Mouse (Mus musculus): ENCODE results near the gene Kiss1.
A peak's percentile ranks its signal among the peaks of the same experiment; 100 is the strongest.
"Not testable (repeated sequence)": the region's sequence is repeated elsewhere in the genome, so short reads cannot be mapped to it uniquely, and the experiment has no call there.

Kiss1 gene

GRCm38 (mm10) chr1:133323333-133323732, 1.7 kb downstream of the Kiss1 start:
- DNase-seq: no peak

- DNase-seq: no peak
Observed at GRCm38 (mm10) chr1:133325951-133326350, 4.3 kb downstream of the Kiss1 start.

- DNase-seq: no peak
Observed at GRCm38 (mm10) chr1:133327094-133327493, 5.4 kb downstream of the Kiss1 start.

GRCm38 (mm10) chr1:133328299-133328795, 6.7 kb downstream of the Kiss1 start:
- no peak for DNase-seq

- no peak for DNase-seq
Observed at GRCm38 (mm10) chr1:133328896-133329637, 7.4 kb downstream of the Kiss1 start.

GRCm38 (mm10) chr1:133329638-133329964, 7.9 kb downstream of the Kiss1 start:
- no peak for DNase-seq

GRCm38 (mm10) chr1:133331142-133331541, 9.5 kb downstream of the Kiss1 start:
- DNase-seq: no peak

- no peak for DNase-seq
Observed at GRCm38 (mm10) chr1:133332656-133333430, 11.2 kb downstream of the Kiss1 start.

GRCm38 (mm10) chr1:133333937-133334336, 12.3 kb downstream of the Kiss1 start:
- DNase-seq: no peak

GRCm38 (mm10) chr1:133340403-133340802, 18.7 kb downstream of the Kiss1 start:
- DNase-seq: not testable (repeated sequence)

- DNase-seq: no peak
Observed at GRCm38 (mm10) chr1:133344357-133344756, 22.7 kb downstream of the Kiss1 start.

GRCm38 (mm10) chr1:133346531-133346930, 24.9 kb downstream of the Kiss1 start:
- no peak for DNase-seq

GRCm38 (mm10) chr1:133347226-133347625, 25.6 kb downstream of the Kiss1 start:
- DNase-seq: no peak

- peak; percentile 66 for DNase-seq
Observed at GRCm38 (mm10) chr1:133347693-133348520, 26.2 kb downstream of the Kiss1 start.

GRCm38 (mm10) chr1:133350210-133350609, 28.5 kb downstream of the Kiss1 start, which contains the start of gene Ren1:
Gene Ren1 (plus strand): TSS chr1:133350510.
- DNase-seq: no peak

- no peak for DNase-seq
Observed at GRCm38 (mm10) chr1:133351762-133352161, 30.1 kb downstream of the Kiss1 start.

GRCm38 (mm10) chr1:133353371-133353809, 31.7 kb downstream of the Kiss1 start:
- DNase-seq: peak; percentile 87

GRCm38 (mm10) chr1:133355469-133355868, 33.8 kb downstream of the Kiss1 start:
- no peak for DNase-seq

- DNase-seq: no peak
Observed at GRCm38 (mm10) chr1:133355912-133356311, 34.2 kb downstream of the Kiss1 start.

- no peak for DNase-seq
Observed at GRCm38 (mm10) chr1:133356330-133356729, 34.7 kb downstream of the Kiss1 start.

GRCm38 (mm10) chr1:133361006-133361405, 39.3 kb downstream of the Kiss1 start:
- DNase-seq: peak; percentile 64

- DNase-seq: no peak
Observed at GRCm38 (mm10) chr1:133362103-133362502, 40.4 kb downstream of the Kiss1 start.
